Mouse (Mus musculus) kidney, adult 9 months (tissue): ENCODE measurements around the gene App.

Experiments used
- DNase-seq: peaks from one replicate; pipeline ENCODE4 v3.0.0; 2022

Gene App

GRCm38 (mm10) chr16:85072624-85073023 lies 100.9 kb downstream of the App start:
- no peak for DNase-seq

DNA sequence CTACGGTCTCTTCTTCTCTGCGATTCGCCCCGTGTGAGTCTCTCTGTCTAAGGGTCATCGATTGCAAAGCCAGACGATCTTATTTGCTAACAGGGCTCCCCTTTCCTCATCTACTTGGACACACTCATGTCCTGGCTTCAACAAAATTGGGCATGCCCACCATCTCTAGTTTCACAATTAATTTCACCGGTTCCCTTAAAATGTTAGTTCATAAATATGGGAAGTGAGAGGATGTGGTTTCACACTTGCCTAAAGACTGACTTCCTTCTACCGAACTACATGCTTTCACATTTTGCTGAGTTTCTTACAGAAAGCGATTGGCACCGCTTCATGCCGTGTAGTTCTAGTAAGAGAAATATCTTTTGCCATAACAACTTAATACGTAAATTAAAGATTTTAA lies 101.8 kb downstream of the App start:
- no peak for DNase-seq

- DNase-seq = peak; percentile 76
These were observed 102.3 kb downstream of the App start for GRCm38 (mm10) chr16:85071248-85071647.

GRCm38 (mm10) chr16:85067254-85067893 lies 106.2 kb downstream of the App start:
- no peak for DNase-seq

DNA sequence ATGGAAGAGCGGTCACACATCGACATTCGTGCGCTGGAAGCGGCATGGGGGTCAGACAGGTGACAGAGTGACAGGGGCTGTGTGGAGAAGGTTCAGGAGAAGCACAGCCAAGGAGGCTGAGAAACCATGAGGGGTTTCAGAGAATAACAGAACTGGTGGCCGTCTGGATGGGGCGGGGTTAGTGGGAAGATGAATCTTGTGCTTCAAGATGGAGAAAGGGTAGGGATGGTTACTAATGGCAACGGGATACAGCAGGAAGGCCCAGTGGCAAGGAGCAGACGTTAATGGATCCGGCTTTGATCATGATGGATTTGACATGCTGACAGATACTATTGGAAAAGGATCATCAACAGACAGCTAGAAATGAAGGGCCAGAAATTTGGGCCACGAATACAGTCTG lies 107.3 kb downstream of the App start:
- no peak for DNase-seq

- no peak for DNase-seq
These were observed 108.8 kb downstream of the App start for GRCm38 (mm10) chr16:85064800-85065199.

GRCm38 (mm10) chr16:85062732-85063131 lies 110.8 kb downstream of the App start:
- DNase-seq = no peak

DNA sequence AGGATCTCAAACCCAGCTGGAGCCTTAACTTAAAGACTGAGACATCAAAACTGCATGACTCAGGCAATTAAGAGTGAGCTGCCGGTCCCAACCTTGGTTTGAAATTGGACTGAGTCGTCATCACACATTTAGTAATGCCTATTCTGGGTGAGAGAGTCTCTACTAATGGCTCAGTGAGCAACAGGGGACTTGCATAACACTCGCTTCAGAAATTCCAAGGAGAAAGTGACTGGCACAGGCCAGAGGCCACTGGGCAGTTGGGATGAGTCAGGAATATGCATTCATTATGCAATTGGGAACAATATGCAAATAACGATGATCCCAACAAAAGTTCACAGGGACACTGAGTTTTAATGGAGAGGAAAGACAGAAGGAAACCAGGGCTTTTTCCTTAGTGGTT lies 111.8 kb downstream of the App start:
- peak; percentile 42 for DNase-seq

DNA sequence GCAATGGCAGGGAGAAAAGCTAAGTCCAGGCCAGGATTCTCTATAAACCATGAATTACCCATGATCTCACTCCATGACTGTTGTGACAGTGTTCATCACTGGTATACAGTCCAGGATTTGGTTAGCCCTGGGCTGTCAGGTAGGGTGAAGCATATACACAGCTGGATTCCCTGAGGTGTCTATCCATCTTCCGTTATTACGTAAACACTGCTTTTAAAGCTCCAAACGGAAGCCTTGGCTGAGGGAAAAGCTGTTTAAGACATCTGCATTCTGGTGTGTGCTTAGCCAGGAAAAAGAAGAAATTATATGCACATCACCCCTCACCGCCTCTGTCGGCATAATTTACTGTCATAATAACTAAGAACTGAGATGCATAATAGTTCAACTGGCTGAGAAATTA lies 115.4 kb downstream of the App start:
- DNase-seq = no peak

- no peak for DNase-seq
These were observed 117.4 kb downstream of the App start for GRCm38 (mm10) chr16:85056212-85056611.

GRCm38 (mm10) chr16:85053996-85054395 lies 119.6 kb downstream of the App start:
- DNase-seq = no peak

GRCm38 (mm10) chr16:85047310-85047709 lies 126.3 kb downstream of the App start:
- no peak for DNase-seq

DNA sequence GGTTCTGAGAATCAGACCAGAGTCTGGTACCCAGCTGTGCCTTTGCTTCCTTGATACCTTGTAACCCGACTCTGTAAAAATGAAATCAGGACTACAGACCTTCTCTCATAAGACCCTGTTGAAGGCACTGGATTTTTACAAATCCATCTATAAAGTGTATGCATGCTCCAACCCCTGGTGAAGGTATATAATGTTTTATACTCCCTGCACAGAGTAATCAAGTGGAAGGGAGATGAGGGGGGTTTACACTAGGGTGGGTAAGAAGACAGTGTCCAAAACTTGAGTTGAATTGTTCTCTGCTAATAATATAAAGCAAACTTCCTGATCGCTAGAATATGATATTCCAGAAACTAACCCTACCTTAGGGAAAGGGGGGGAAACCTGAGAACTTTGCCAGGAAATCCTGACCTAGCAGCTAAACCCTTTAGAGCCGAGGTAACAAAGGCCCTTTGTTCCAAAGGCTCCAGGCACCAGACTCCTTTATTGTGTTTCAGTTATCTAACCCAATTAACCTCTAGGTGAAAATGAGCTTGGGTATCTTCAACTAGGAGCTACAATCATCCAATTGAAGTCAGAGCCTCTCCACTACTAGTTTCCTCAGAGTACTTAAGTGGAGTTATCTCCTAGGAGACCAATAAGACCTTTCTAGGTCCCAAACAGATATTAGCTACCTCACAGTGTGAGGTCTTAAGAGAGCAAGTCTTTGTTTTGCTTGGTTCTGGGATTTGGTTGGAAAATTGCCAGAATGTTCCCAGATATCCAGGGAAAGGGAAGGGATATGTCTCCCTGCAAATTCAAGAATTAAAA lies 132.2 kb downstream of the App start:
- no peak for DNase-seq

- DNase-seq = no peak
These were observed 134.8 kb downstream of the App start for GRCm38 (mm10) chr16:85038731-85039130.

- no peak for DNase-seq
These were observed 135.5 kb downstream of the App start for GRCm38 (mm10) chr16:85037969-85038644.

DNA sequence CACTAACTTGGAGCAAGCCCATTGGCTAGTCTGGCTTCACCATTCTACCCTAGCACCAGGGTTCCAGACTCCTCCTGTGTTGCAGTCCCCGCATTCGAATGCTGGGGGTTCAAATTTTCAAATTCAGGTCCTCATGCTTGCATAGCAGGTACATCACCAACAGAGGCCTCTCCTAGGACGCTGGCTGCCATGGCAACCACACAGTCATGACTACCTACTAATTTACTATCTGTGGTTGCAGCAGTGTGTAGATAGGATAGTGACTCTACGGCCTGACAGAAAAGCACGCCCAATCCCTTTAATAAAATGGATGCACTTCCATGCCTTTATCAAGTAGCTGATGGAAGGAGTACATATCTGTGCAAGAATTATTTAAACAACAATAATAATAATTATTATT lies 137.8 kb downstream of the App start:
- DNase-seq = no peak

DNA sequence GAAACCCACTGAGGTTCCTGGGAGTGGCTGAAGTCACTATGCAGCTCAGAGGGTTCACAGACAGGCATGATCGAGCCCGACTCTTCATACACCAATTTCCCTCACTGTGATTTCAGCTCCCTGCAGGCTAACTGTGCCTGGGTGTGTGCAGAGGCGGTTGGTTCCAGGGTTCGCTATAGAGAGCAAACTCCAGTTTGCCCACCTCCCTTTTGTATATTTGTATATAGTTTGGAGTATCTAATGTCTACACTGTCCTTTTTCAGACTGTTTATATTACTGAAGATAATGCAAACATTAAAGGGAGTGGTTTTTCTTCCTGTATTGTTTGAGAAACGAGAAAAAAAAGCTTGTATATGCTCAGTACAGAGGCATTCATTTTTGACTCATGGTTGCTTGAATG lies 139.8 kb downstream of the App start:
- no peak for DNase-seq

DNA sequence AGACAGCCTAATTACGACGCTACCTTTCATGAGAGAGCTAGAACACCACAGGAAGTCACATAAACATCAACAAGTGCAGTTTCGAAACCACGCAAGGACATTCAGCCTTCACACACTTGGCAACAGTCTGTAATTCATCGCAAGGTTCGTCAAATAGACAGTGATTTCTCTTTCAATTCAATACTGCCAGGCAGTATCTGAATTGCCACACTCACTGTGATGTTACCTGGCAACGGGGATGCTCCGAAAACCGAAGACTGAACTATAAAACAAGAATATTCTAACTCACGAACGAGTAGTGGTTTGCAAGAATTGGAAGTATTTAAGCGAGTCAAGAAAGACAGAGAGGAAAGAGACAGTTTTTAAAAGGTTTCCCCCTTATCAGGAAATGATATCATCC lies 142.8 kb downstream of the App start:
- no peak for DNase-seq

DNA sequence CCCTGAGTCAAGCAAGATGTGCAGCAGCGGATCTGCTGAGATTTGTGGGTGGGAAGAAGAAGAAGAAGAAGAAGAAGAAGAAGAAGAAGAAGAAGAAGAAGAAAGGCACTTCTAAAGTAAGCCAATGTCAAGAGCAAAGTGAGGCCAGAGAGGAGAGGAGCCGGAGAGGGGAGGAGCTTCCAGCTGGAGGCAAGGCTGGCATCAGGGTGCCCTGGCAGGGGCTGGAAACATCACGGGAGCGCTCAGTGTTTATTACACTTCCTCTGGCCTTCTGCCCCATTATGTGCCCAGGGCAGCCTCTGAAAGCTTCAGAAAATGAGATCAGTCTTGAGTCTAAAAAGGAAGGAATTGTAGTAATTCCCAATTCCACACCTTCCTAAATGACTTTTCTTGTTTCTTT lies 145.2 kb downstream of the App start:
- no peak for DNase-seq

DNA sequence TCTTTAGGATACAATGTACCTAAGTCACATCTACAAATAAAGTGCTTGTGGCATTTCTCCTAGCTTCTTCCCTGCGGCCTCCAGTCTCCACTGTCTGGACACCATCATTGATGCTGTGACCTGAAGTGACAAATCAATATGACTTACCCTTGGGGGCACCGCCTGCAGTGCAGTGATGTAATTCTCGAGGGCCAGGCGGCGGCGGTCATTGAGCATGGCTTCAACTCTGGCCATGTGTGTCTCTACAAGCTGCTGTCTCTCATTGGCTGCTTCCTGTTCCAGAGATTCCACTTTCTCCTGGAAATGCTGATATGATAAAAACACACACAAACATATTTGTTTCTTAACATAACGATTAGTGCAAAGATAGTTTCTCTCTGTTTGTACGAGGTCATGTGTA lies 148.9 kb downstream of the App start:
- no peak for DNase-seq

GRCm38 (mm10) chr16:85023106-85023505 lies 150.5 kb downstream of the App start:
- DNase-seq = peak; percentile 32

GRCm38 (mm10) chr16:85020696-85021323 lies 152.8 kb downstream of the App start:
- peak; percentile 88 for DNase-seq

DNA sequence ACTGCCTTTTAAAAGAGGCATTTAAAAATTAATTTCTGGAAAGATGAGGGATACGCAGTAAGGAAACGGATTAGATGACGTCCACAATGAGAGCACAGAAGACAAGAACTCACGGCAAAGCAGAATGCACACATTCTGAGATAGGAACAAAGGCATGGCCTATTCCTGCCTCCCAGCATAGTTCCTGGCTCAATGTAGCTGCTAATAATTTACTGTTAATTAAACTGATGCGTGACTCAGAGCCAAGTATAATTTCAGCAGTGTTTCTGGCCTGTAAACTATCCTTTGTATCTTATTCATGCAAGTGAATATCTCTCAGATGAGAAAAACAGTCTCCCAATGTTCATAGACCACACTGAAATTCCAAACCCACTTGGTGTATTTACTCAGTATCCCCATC lies 154.3 kb downstream of the App start:
- peak; percentile 48 for DNase-seq

DNA sequence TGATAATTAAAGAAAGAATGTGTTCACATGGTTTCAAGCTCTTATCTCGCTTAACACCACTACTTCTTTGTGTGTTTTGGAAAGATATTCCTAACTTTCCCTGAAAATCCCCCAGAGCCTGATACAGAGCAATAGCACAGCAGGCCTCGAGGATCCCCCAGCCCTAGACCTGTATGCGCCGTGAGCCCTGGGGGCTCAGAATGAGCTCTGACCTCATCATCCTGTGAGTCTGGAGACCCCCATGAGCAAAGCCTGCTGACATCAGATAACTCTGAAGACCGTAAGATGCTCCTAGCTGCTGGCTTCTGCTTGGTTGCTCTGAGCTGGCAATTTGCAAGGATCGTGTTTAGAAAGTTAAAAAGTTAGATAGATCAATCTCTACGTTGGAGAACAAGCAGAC lies 155.7 kb downstream of the App start:
- DNase-seq = no peak
